Mouse (Mus musculus): Measurements from ENCODE around the gene Dock8. TPM values are rescaled to one million over a fixed set of nuclear protein-coding genes. Genes with fewer than 3 reads are reported as not detected.

Gene Dock8
- polyA plus RNA-seq, 1 experiment from 2014 or later = 2.9 TPM

- no peak for ATAC-seq (ENCODE audit: insufficient number of reproducible peaks, insufficient read depth, low FRiP score, low TSS enrichment)
- no peaks in the 10 kb centered on the region for H3K4me1 ChIP-seq
- WGBS = 77% methylated on average over 16 of the region's 16 CpGs
Measured at GRCm38 (mm10) chr19:25137907-25138820, 138.8 kb downstream of the Dock8 start.

GRCm38 (mm10) chr19:25144110-25145028 is 145.0 kb downstream of the Dock8 start:
- no peak overlapping the region for H3K9ac ChIP-seq
- H3K9me3 ChIP-seq = no peaks in the 10 kb centered on the region
- H3K36me3 ChIP-seq = no peaks in the 10 kb centered on the region
- H3K27me3 ChIP-seq = no peaks in the 10 kb centered on the region
- no peak for ATAC-seq (ENCODE audit: insufficient number of reproducible peaks, insufficient read depth, low FRiP score, low TSS enrichment)
- no peaks in the 10 kb centered on the region for H3K4me1 ChIP-seq
- H3K4me3 ChIP-seq = no peak overlapping the region
- H3K4me2 ChIP-seq (replicated peaks) = no peak overlapping the region
- H3K27ac ChIP-seq = no peak overlapping the region
- 49% methylated on average over 17 of the region's 17 CpGs for WGBS

More at GRCm38 (mm10) chr19:25137907-25138820, 138.8 kb downstream of the Dock8 start:
- no peak overlapping the region for H3K9ac ChIP-seq
- no peak overlapping the region for H3K4me3 ChIP-seq
- H3K4me2 ChIP-seq (replicated peaks) = no peak overlapping the region
- no peak overlapping the region for H3K27ac ChIP-seq
- H3K27me3 ChIP-seq = no peaks in the 10 kb centered on the region
- no peaks in the 10 kb centered on the region for H3K9me3 ChIP-seq
- H3K36me3 ChIP-seq = no peaks in the 10 kb centered on the region

GRCm38 (mm10) chr19:25145116-25145515 is 145.8 kb downstream of the Dock8 start:
- Histone ChIP-seq H3K27ac (no peak overlapping the region), H3K9ac (no peak overlapping the region), H3K9me3 (no peaks in the 10 kb centered on the region), H3K27me3 (no peaks in the 10 kb centered on the region), H3K36me3 (no peaks in the 10 kb centered on the region), H3K4me1 (peaks cover 3% of the 10 kb centered on the region; the same call in 1 of the 2 replicates), H3K4me3 (no peak overlapping the region), H3K4me2 (replicated peaks) (no peak overlapping the region)
- 35% methylated on average over 5 of the region's 5 CpGs for WGBS
- ATAC-seq (ENCODE audit: insufficient number of reproducible peaks, insufficient read depth, low FRiP score, low TSS enrichment) = no peak

- H3K4me2 ChIP-seq (replicated peaks) = no peak overlapping the region
- H3K4me3 ChIP-seq = no peak overlapping the region
- H3K9me3 ChIP-seq = no peaks in the 10 kb centered on the region
- ATAC-seq (ENCODE audit: insufficient number of reproducible peaks, insufficient read depth, low FRiP score, low TSS enrichment) = no peak
- H3K27me3 ChIP-seq = no peaks in the 10 kb centered on the region
- H3K9ac ChIP-seq = no peak overlapping the region
- 86% methylated on average over 4 of the region's 4 CpGs for WGBS
- peaks cover 3% of the 10 kb centered on the region; the same call in 1 of the 2 replicates for H3K4me1 ChIP-seq
- no peak overlapping the region for H3K27ac ChIP-seq
- no peaks in the 10 kb centered on the region for H3K36me3 ChIP-seq
Measured at GRCm38 (mm10) chr19:25146122-25146521, 146.8 kb downstream of the Dock8 start.

GRCm38 (mm10) chr19:25149788-25150187 is 150.5 kb downstream of the Dock8 start:
- Histone ChIP-seq H3K4me3 (no peak overlapping the region), H3K36me3 (no peaks in the 10 kb centered on the region), H3K9me3 (no peaks in the 10 kb centered on the region), H3K27ac (no peak overlapping the region), H3K4me1 (peaks cover 3% of the 10 kb centered on the region; the same call in 1 of the 2 replicates), H3K9ac (no peak overlapping the region), H3K27me3 (no peaks in the 10 kb centered on the region), H3K4me2 (replicated peaks) (no peak overlapping the region)
- WGBS = 55% methylated on average over 8 of the region's 8 CpGs
- no peak for ATAC-seq (ENCODE audit: insufficient number of reproducible peaks, insufficient read depth, low FRiP score, low TSS enrichment)

GRCm38 (mm10) chr19:25154506-25155178 is 155.3 kb downstream of the Dock8 start:
- Histone ChIP-seq H3K36me3 (no peaks in the 10 kb centered on the region), H3K9ac (no peak overlapping the region), H3K9me3 (no peaks in the 10 kb centered on the region), H3K4me1 (peaks cover 2% of the 10 kb centered on the region; the same call in 1 of the 2 replicates), H3K27me3 (no peaks in the 10 kb centered on the region), H3K27ac (no peak overlapping the region), H3K4me2 (replicated peaks) (no peak overlapping the region), H3K4me3 (no peak overlapping the region)
- 68% methylated on average over 7 of the region's 7 CpGs for WGBS
- no peak for ATAC-seq (ENCODE audit: insufficient number of reproducible peaks, insufficient read depth, low FRiP score, low TSS enrichment)

GRCm38 (mm10) chr19:25155250-25155649 is 155.9 kb downstream of the Dock8 start:
- WGBS = 82% methylated on average over 7 of the region's 7 CpGs
- ATAC-seq (ENCODE audit: insufficient number of reproducible peaks, insufficient read depth, low FRiP score, low TSS enrichment) = no peak

GRCm38 (mm10) chr19:25155709-25156108 is 156.4 kb downstream of the Dock8 start:
- ATAC-seq (ENCODE audit: insufficient number of reproducible peaks, insufficient read depth, low FRiP score, low TSS enrichment) = no peak
- Histone ChIP-seq H3K4me2 (replicated peaks) (no peak overlapping the region), H3K4me1 (no peaks in the 10 kb centered on the region), H3K9ac (no peak overlapping the region), H3K4me3 (no peak overlapping the region), H3K27ac (no peak overlapping the region), H3K36me3 (no peaks in the 10 kb centered on the region), H3K27me3 (no peaks in the 10 kb centered on the region), H3K9me3 (no peaks in the 10 kb centered on the region)
- WGBS = 80% methylated on average over 11 of the region's 11 CpGs

More at GRCm38 (mm10) chr19:25155250-25155649, 155.9 kb downstream of the Dock8 start:
- Histone ChIP-seq H3K27ac (no peak overlapping the region), H3K4me2 (replicated peaks) (no peak overlapping the region), H3K27me3 (no peaks in the 10 kb centered on the region), H3K36me3 (no peaks in the 10 kb centered on the region), H3K4me3 (no peak overlapping the region), H3K9ac (no peak overlapping the region), H3K4me1 (no peaks in the 10 kb centered on the region), H3K9me3 (no peaks in the 10 kb centered on the region)

- no peaks in the 10 kb centered on the region; the same call in 1 of the 2 replicates for H3K4me1 ChIP-seq
- WGBS = 87% methylated on average over 3 of the region's 3 CpGs
- ATAC-seq (ENCODE audit: insufficient number of reproducible peaks, insufficient read depth, low FRiP score, low TSS enrichment) = no peak
- H3K9me3 ChIP-seq = no peaks in the 10 kb centered on the region
- H3K4me3 ChIP-seq = no peak overlapping the region
- H3K4me2 ChIP-seq (replicated peaks) = no peak overlapping the region
- H3K9ac ChIP-seq = no peak overlapping the region
- H3K36me3 ChIP-seq = no peaks in the 10 kb centered on the region
- no peak overlapping the region for H3K27ac ChIP-seq
- 0 out of 2 replicates have a peak, but pooled peaks cover 4% of the 10 kb centered on the region for H3K27me3 ChIP-seq
Measured at GRCm38 (mm10) chr19:25162270-25162669, 162.9 kb downstream of the Dock8 start.

- no peak overlapping the region for H3K9ac ChIP-seq
- ATAC-seq (ENCODE audit: insufficient number of reproducible peaks, insufficient read depth, low FRiP score, low TSS enrichment) = no peak
- H3K27ac ChIP-seq = no peak overlapping the region
- WGBS = 84% methylated on average over 12 of the region's 12 CpGs
- H3K4me2 ChIP-seq (replicated peaks) = no peak overlapping the region
- H3K27me3 ChIP-seq = 0 out of 2 replicates have a peak, but pooled peaks cover 4% of the 10 kb centered on the region
- H3K4me3 ChIP-seq = no peak overlapping the region
- no peaks in the 10 kb centered on the region; the same call in 1 of the 2 replicates for H3K4me1 ChIP-seq
- no peaks in the 10 kb centered on the region for H3K36me3 ChIP-seq
- H3K9me3 ChIP-seq = no peaks in the 10 kb centered on the region
Measured at GRCm38 (mm10) chr19:25163426-25163825, 164.1 kb downstream of the Dock8 start.

GRCm38 (mm10) chr19:25166412-25166811 is 167.1 kb downstream of the Dock8 start:
- Histone ChIP-seq H3K27ac (no peak overlapping the region), H3K36me3 (no peaks in the 10 kb centered on the region), H3K9ac (no peak overlapping the region), H3K27me3 (0 out of 2 replicates have a peak, but pooled peaks cover 4% of the 10 kb centered on the region), H3K4me3 (no peak overlapping the region), H3K9me3 (no peaks in the 10 kb centered on the region), H3K4me1 (no peaks in the 10 kb centered on the region; the same call in 1 of the 2 replicates), H3K4me2 (replicated peaks) (no peak overlapping the region)
- ATAC-seq (ENCODE audit: insufficient number of reproducible peaks, insufficient read depth, low FRiP score, low TSS enrichment) = no peak
- 59% methylated on average over 9 of the region's 9 CpGs for WGBS

Data from embryonic facial prominence, embryonic 12.5 days (tissue).